ENCODE assay signal across 9 mouse cellular contexts in genomic region chr8:105397747-105398146, GRCm38 (mm10). TPM values are rescaled to one million over a fixed set of nuclear protein-coding genes. Genes with fewer than 3 reads are reported as not detected.
DNase-seq lines count a peak whose midpoint lies in the region; ATAC-seq and TF ChIP-seq lines count a peak whose summit lies in the region.
"Had no signal": no experiment of that assay in that cellular context is flagged by ENCODE, and none has a peak within 500 bp of the region (broad histone marks: within the 10 kb centered on the region; RNA-seq: fewer than 3 reads in every experiment).

No protein-coding gene starts in this region.

- H3K27ac ChIP-seq in kidney, embryonic 16.5 days (ENCODE audit: low read length) = no peak overlapping the region
- no peak overlapping the region for H3K27ac ChIP-seq in CH12.LX (ENCODE audit: insufficient read depth, low read depth)

- no peak overlapping the region for H3K4me3 ChIP-seq in kidney, embryonic 16.5 days (ENCODE audit: low read length)
- H3K4me3 ChIP-seq in CH12.LX (replicated peaks in 1 of 3; ENCODE audit: low read depth in 2 of 3, low read length in 2 of 3, poor library complexity in 1 of 3) = no peak overlapping the region

- in situ Hi-C loops in CH12.LX (cut with MboI; ENCODE audit: low pct_ligation_motif_present, low pct_unique_long_range_greater_than_20kb, low sequenced_read_pairs) = no loop called here

- no peaks in the 10 kb centered on the region for H3K27me3 ChIP-seq in kidney, embryonic 16.5 days (ENCODE audit: insufficient read depth, low read length)
- H3K27me3 ChIP-seq in CH12.LX (replicated peaks) = no peaks in the 10 kb centered on the region

- dilution Hi-C loops in CH12.LX (cut with MboI; ENCODE audit: extremely low pct_ligation_motif_present, extremely low pct_unique_long_range_greater_than_20kb, low sequenced_read_pairs) = no loop called here

- no peaks in the 10 kb centered on the region for H3K9me3 ChIP-seq in kidney, embryonic 16.5 days (ENCODE audit: low read length)
- H3K9me3 ChIP-seq in CH12.LX (replicated peaks; ENCODE audit: low read length) = peaks cover 7% of the 10 kb centered on the region

- H3K36me3 ChIP-seq in kidney, embryonic 16.5 days (ENCODE audit: insufficient read depth, low read length) = no peaks in the 10 kb centered on the region
- H3K36me3 ChIP-seq in CH12.LX (replicated peaks in 1 of 2; ENCODE audit: control insufficient read depth in 1 of 2, insufficient read depth in 1 of 2, low read length in 1 of 2) = no peaks in the 10 kb centered on the region

- TF ChIP-seq CTCF in CH12.LX (conservative IDR thresholded peaks at IDR 0.05 in 1 of 2, IDR thresholded peaks at IDR 0.05 in 1 of 2; ENCODE audit: low read depth in 2 of 2, low read length in 2 of 2) = peak; percentile 77 to 81

- no peaks in the 10 kb centered on the region for H3K4me1 ChIP-seq in kidney, embryonic 16.5 days (ENCODE audit: insufficient read depth, low read length)
- H3K4me1 ChIP-seq in CH12.LX (ENCODE audit: control insufficient read depth in 1 of 2, insufficient read depth in 2 of 2) = peaks cover 19 to 44% of the 10 kb centered on the region in 2 experiments

- H3K4me2 ChIP-seq in kidney, embryonic 16.5 days (replicated peaks; ENCODE audit: low read depth, low read length) = no peak overlapping the region
- no peak overlapping the region for H3K4me2 ChIP-seq in CH12.LX (ENCODE audit: insufficient read depth, low read depth, poor library complexity, severe bottlenecking)

- no peak for TF ChIP-seq EP300 in CH12.LX (IDR thresholded peaks at IDR 0.05; ENCODE audit: low read length)

- WGBS in kidney, embryonic 16.5 days = 26% methylated on average over 3 of the region's 3 CpGs

- no peak; the same call in 1 of the 2 replicates for ATAC-seq in kidney, embryonic 16.5 days (ENCODE audit: low FRiP score, low TSS enrichment)

- no peak overlapping the region for H3K9ac ChIP-seq in kidney, embryonic 16.5 days (replicated peaks; ENCODE audit: low read length)
- H3K9ac ChIP-seq in CH12.LX (ENCODE audit: insufficient read depth, low read depth) = no peak overlapping the region

- intact Hi-C loops in left cerebral cortex, postnatal 14 days (cut with DNase I) = no loop called here

- DNase-seq in kidney, adult 18-20 months = peak; percentile 59
- DNase-seq in CH12.LX (ENCODE audit: extremely low read depth) (peak; percentile 65), ZHBTc4 (ENCODE audit: low read depth, low spot score) (peak; percentile 78)
- DNase-seq in embryo, embryonic 9.5 days (ENCODE audit: extremely low spot score) = peak; percentile 22
- peak; percentile 63 to 69 for DNase-seq in left cerebral cortex, postnatal 14 days (ENCODE audit: low spot score in 2 of 2)
- DNase-seq in thymus, postnatal 10 days (ENCODE audit: low spot score in 2 of 2) = peak; percentile 18 to 46
- no peak for DNase-seq in gastrocnemius, postnatal 10 days

- no peaks in the 10 kb centered on the region for H3K79me2 ChIP-seq in CH12.LX (replicated peaks; ENCODE audit: control insufficient read depth, extremely low read depth, insufficient read depth, poor library complexity, severe bottlenecking)

- TF ChIP-seq RAD21 in CH12.LX (IDR thresholded peaks at IDR 0.05; ENCODE audit: low read depth, low read length) = peak; percentile 57

- no peak for TF ChIP-seq POLR2A in CH12.LX (IDR thresholded peaks at IDR 0.05; ENCODE audit: low read depth, low read length)

TF ChIP-seq in CH12.LX, 34 proteins besides CTCF, POLR2A, EP300 and RAD21:
- TF ChIP-seq ZKSCAN1 (IDR thresholded peaks at IDR 0.05; ENCODE audit: borderline replicate concordance, low read depth, low read length) (no peak), E2F4 (IDR thresholded peaks at IDR 0.05; ENCODE audit: insufficient replicate concordance, low read depth, low read length) (no peak), USF2 (conservative IDR thresholded peaks at IDR 0.05; ENCODE audit: low read depth, low read length) (no peak), MAZ (IDR thresholded peaks at IDR 0.05; ENCODE audit: low read depth, low read length) (0 out of 2 replicates have a peak, but pooled peaks have one; percentile 18), SMC3 (IDR thresholded peaks at IDR 0.05; ENCODE audit: low read depth, low read length) (peak; percentile 84), IRF4 (IDR thresholded peaks at IDR 0.05; ENCODE audit: low read depth, low read length) (0 out of 2 replicates have a peak, but pooled peaks have one; percentile 20)

RNA-seq across cellular contexts. Expression of gene Kctd19, which starts 15.6 kb away (rescaled TPM):
- polyA plus RNA-seq in kidney, embryonic 16.5 days (2015; fragmentation: Nextera tagmentation; extraction: Ambion mirVana) = not detected in 2 replicates
- total RNA-seq in CH12.LX (2012; rRNA removed) = 0.08 TPM in 1 of 2 replicates, not detected in the other
- not detected in 2 replicates for total RNA-seq in CH12.LX (2014; rRNA removed)
- polyA plus RNA-seq in CH12.LX (2012; ENCODE audit: insufficient read length, low read depth) = 0.22 TPM in 1 of 2 replicates, not detected in the other
- total RNA-seq in left cerebral cortex, postnatal 14 days (2021) = not detected
- under 1 TPM in 1 of 2 experiments, not detected in 1; 0.07 TPM for total RNA-seq in gastrocnemius, postnatal 10 days (2021)
- polyA plus RNA-seq: frontal cortex, adult 2 months had no signal

RNA-seq across cellular contexts. Expression of gene Lrrc36, which starts 15.6 kb away (rescaled TPM):
- polyA plus RNA-seq in kidney, embryonic 16.5 days (2015; fragmentation: Nextera tagmentation; extraction: Ambion mirVana) = 0.17 and 0.41 TPM in 2 replicates
- 0.34 and 0.38 TPM in 2 replicates for total RNA-seq in CH12.LX (2012; rRNA removed)
- total RNA-seq in CH12.LX (2014; rRNA removed) = 0.26 TPM in 1 of 2 replicates, not detected in the other
- 0.19 TPM in 2 replicates for polyA plus RNA-seq in CH12.LX (2012; ENCODE audit: insufficient read length, low read depth)
- total RNA-seq in left cerebral cortex, postnatal 14 days (2021) = under 1 TPM in 1 of 2 experiments, not detected in 1; 0.40 TPM
- 1 to 10 TPM in 1 of 2 experiments, under 1 TPM in 1; 0.93 to 1.1 TPM for total RNA-seq in gastrocnemius, postnatal 10 days (2021)

RNA-seq across cellular contexts. Expression of gene Plekhg4, which starts 24.7 kb away (rescaled TPM):
- 0.32 and 0.37 TPM in 2 replicates for polyA plus RNA-seq in kidney, embryonic 16.5 days (2015; fragmentation: Nextera tagmentation; extraction: Ambion mirVana)
- total RNA-seq in CH12.LX (2012; rRNA removed) = 0.80 and 1.1 TPM in 2 replicates
- total RNA-seq in CH12.LX (2014; rRNA removed) = 0.44 and 0.59 TPM in 2 replicates
- polyA plus RNA-seq in CH12.LX (2012; ENCODE audit: insufficient read length, low read depth) = 0.33 and 0.54 TPM in 2 replicates
- total RNA-seq in left cerebral cortex, postnatal 14 days (2021) = 1 to 10 TPM; 1.7 to 4.9 TPM
- total RNA-seq in gastrocnemius, postnatal 10 days (2021) = under 1 TPM; 0.07 to 0.79 TPM

RNA-seq across cellular contexts. Expression of gene Slc9a5, which starts 49.1 kb away (rescaled TPM):
- 2.5 and 3.1 TPM in 2 replicates for polyA plus RNA-seq in kidney, embryonic 16.5 days (2015; fragmentation: Nextera tagmentation; extraction: Ambion mirVana)
- total RNA-seq in CH12.LX (2012; rRNA removed) (3.5 and 4.5 TPM in 2 replicates), CH12.LX (2014; rRNA removed) (0.72 and 0.95 TPM in 2 replicates)
- polyA plus RNA-seq in CH12.LX (2012; ENCODE audit: insufficient read length, low read depth) = 3.1 and 3.5 TPM in 2 replicates
- total RNA-seq in left cerebral cortex, postnatal 14 days (2021) = 10 to 100 TPM; 25.0 to 35.1 TPM
- total RNA-seq in gastrocnemius, postnatal 10 days (2021) = 1 to 10 TPM; 1.4 to 2.4 TPM

RNA-seq across cellular contexts. Expression of gene Fhod1, which starts 50.0 kb away (rescaled TPM):
- 3.7 and 4.6 TPM in 2 replicates for polyA plus RNA-seq in kidney, embryonic 16.5 days (2015; fragmentation: Nextera tagmentation; extraction: Ambion mirVana)
- total RNA-seq in CH12.LX (2012; rRNA removed) (3.1 and 3.5 TPM in 2 replicates), CH12.LX (2014; rRNA removed) (0.81 and 1.8 TPM in 2 replicates)
- 7.4 and 8.1 TPM in 2 replicates for polyA plus RNA-seq in CH12.LX (2012; ENCODE audit: insufficient read length, low read depth)
- total RNA-seq in left cerebral cortex, postnatal 14 days (2021) = 1 to 10 TPM; 2.8 to 2.9 TPM
- 10 to 100 TPM in 1 of 2 experiments, 1 to 10 TPM in 1; 8.9 to 14.7 TPM for total RNA-seq in gastrocnemius, postnatal 10 days (2021)
